Mouse (Mus musculus) hindbrain, embryonic 12.5 days (tissue): Measurements from ENCODE around the gene Akap1. TPM values are rescaled to one million over a fixed set of nuclear protein-coding genes. Genes with fewer than 3 reads are reported as not detected.

Experiments
- ATAC-seq: fragments of 200-750 bp; cut with Nextera tagmentation; 2 replicates; pipeline ENCODE4 v1.8.0; 2017; ENCODE audit warnings: moderate TSS enrichment; ENCODE audit not compliant: low FRiP score
- H3K27ac ChIP-seq: fragments of 300-500 bp; sonication (generic); 2 replicates; pipeline ENCODE4 v1.5.1; 2016; ENCODE audit warnings: mild to moderate bottlenecking
- H3K27me3 ChIP-seq: fragments of 300-500 bp; sonication (generic); 2 replicates; pipeline ENCODE4 v1.6.1; 2016; ENCODE audit warnings: mild to moderate bottlenecking
- H3K36me3 ChIP-seq: fragments of 300-500 bp; sonication (generic); 2 replicates; pipeline ENCODE4 v1.6.1; 2016; ENCODE audit warnings: mild to moderate bottlenecking
- H3K4me1 ChIP-seq: fragments of 300-500 bp; sonication (generic); 2 replicates; pipeline ENCODE4 v1.6.1; 2016
- H3K4me2 ChIP-seq: fragments of 300-500 bp; sonication (generic); replicated peaks from 2 replicates; pipeline ENCODE4 v1.6.1; 2016; ENCODE audit warnings: mild to moderate bottlenecking
- H3K4me3 ChIP-seq: fragments of 300-500 bp; sonication (generic); 2 replicates; pipeline ENCODE4 v1.5.1; 2016; ENCODE audit warnings: mild to moderate bottlenecking
- H3K9ac ChIP-seq: fragments of 300-500 bp; sonication (generic); 2 replicates; pipeline ENCODE4 v1.6.1; 2016; ENCODE audit warnings: mild to moderate bottlenecking, moderate library complexity
- H3K9me3 ChIP-seq: fragments of 300-500 bp; sonication (generic); replicated peaks from 2 replicates; pipeline ENCODE4 v1.6.1; 2016; ENCODE audit warnings: mild to moderate bottlenecking
- WGBS: fragments of 180-500 bp; shearing (Covaris S2); methylation state at CpG from one replicate; pipeline ENCODE4 v1.1.7; 2016; 5-methylcytosine and 5-hydroxymethylcytosine counted together
- polyA plus RNA-seq: library from polyadenylated mRNA; unstranded; fragments of >200 nt; fragmentation: Nextera tagmentation; extraction: Ambion mirVana; gene quantifications from 2 replicates; pipeline ENCODE4 v1.2.1, GENCODE M21; 2016

Akap1 gene
- polyA plus RNA-seq, 1 experiment from 2014 or later = 21.8 TPM

GRCm38 (mm10) chr11:88796207-88796606, 68.2 kb downstream of the Akap1 start:
- Histone ChIP-seq H3K27ac (no peak overlapping the region), H3K4me1 (no peaks in the 10 kb centered on the region), H3K9ac (no peak overlapping the region), H3K36me3 (no peaks in the 10 kb centered on the region), H3K9me3 (no peaks in the 10 kb centered on the region), H3K4me3 (no peak overlapping the region), H3K4me2 (no peak overlapping the region), H3K27me3 (no peaks in the 10 kb centered on the region)
- no peak for ATAC-seq
- WGBS = 91% methylated on average over 8 of the region's 8 CpGs

GRCm38 (mm10) chr11:88789893-88790292, 74.5 kb downstream of the Akap1 start:
- no peak overlapping the region for H3K9ac ChIP-seq
- no peaks in the 10 kb centered on the region for H3K36me3 ChIP-seq
- no peak overlapping the region for H3K27ac ChIP-seq
- H3K9me3 ChIP-seq = no peaks in the 10 kb centered on the region
- 48% methylated on average over 2 of the region's 2 CpGs for WGBS
- no peak for ATAC-seq
- H3K4me1 ChIP-seq = no peaks in the 10 kb centered on the region
- H3K27me3 ChIP-seq = no peaks in the 10 kb centered on the region
- no peak overlapping the region for H3K4me3 ChIP-seq
- no peak overlapping the region for H3K4me2 ChIP-seq

- Histone ChIP-seq H3K4me1 (no peaks in the 10 kb centered on the region), H3K36me3 (no peaks in the 10 kb centered on the region), H3K9me3 (no peaks in the 10 kb centered on the region), H3K27ac (no peak overlapping the region), H3K4me2 (no peak overlapping the region), H3K4me3 (no peak overlapping the region), H3K27me3 (no peaks in the 10 kb centered on the region), H3K9ac (no peak overlapping the region)
- 87% methylated on average over 7 of the region's 7 CpGs for WGBS
- ATAC-seq = no peak
Measured at GRCm38 (mm10) chr11:88786816-88787215, 77.6 kb downstream of the Akap1 start.

- WGBS = 90% methylated on average over 4 of the region's 4 CpGs
- no peak for ATAC-seq
- no peak overlapping the region for H3K4me2 ChIP-seq
Measured at GRCm38 (mm10) chr11:88783525-88783924, 80.9 kb downstream of the Akap1 start.

GRCm38 (mm10) chr11:88782531-88782930, 81.9 kb downstream of the Akap1 start:
- Histone ChIP-seq H3K9ac (no peak overlapping the region), H3K4me2 (no peak overlapping the region), H3K4me1 (no peaks in the 10 kb centered on the region), H3K27me3 (no peaks in the 10 kb centered on the region), H3K9me3 (no peaks in the 10 kb centered on the region), H3K4me3 (no peak overlapping the region), H3K36me3 (no peaks in the 10 kb centered on the region), H3K27ac (no peak overlapping the region)
- 90% methylated on average over 5 of the region's 5 CpGs for WGBS
- no peak for ATAC-seq

More at GRCm38 (mm10) chr11:88783525-88783924, 80.9 kb downstream of the Akap1 start:
- no peaks in the 10 kb centered on the region for H3K36me3 ChIP-seq
- no peak overlapping the region for H3K9ac ChIP-seq
- no peaks in the 10 kb centered on the region for H3K27me3 ChIP-seq
- no peaks in the 10 kb centered on the region for H3K9me3 ChIP-seq
- no peak overlapping the region for H3K4me3 ChIP-seq
- H3K27ac ChIP-seq = no peak overlapping the region
- H3K4me1 ChIP-seq = no peaks in the 10 kb centered on the region

Other genes starting within 250 kb of the Akap1 start
- 34.8 and 35.9 TPM in 2 replicates for gene Msi2, start 146.1 kb downstream of the Akap1 start, polyA plus RNA-seq
- gene Scpep1, start 90.9 kb upstream of the Akap1 start, polyA plus RNA-seq = 44.1 and 46.2 TPM in 2 replicates
- gene Elobl, start 102.3 kb upstream of the Akap1 start, polyA plus RNA-seq = not detected in 2 replicates
- gene Coil, start 105.7 kb upstream of the Akap1 start, polyA plus RNA-seq = 31.7 and 32.0 TPM in 2 replicates
- 3.3 and 4.4 TPM in 2 replicates for gene Trim25, start 134.8 kb upstream of the Akap1 start, polyA plus RNA-seq
- gene Dgke, start 202.3 kb upstream of the Akap1 start, polyA plus RNA-seq = 10.6 and 11.9 TPM in 2 replicates
- 0.58 TPM in 1 of 2 replicates, not detected in the other for gene Gm525, start 209.3 kb upstream of the Akap1 start, polyA plus RNA-seq